Mouse (Mus musculus): ENCODE measurements around the gene Csnk1g2. TPM values are rescaled to one million over a fixed set of nuclear protein-coding genes. Genes with fewer than 3 reads are reported as not detected.
"Not testable (repeated sequence)": the region's sequence is repeated elsewhere in the genome, so short reads cannot be mapped to it uniquely, and the experiment has no call there.

The Csnk1g2 gene
- polyA plus RNA-seq, 1 experiment from 2014 or later, result 89.0 TPM

GRCm38 (mm10) chr10:80635345-80635744 is 12.7 kb downstream of the Csnk1g2 start:
- no peak for ATAC-seq (ENCODE audit: extremely low read depth, insufficient number of reproducible peaks, low FRiP score, low TSS enrichment)

GRCm38 (mm10) chr10:80646936-80647335 is 24.3 kb downstream of the Csnk1g2 start:
- 85% methylated on average over 10 of the region's 10 CpGs for WGBS
- Histone ChIP-seq H3K4me1 (0 out of 2 replicates have a peak, but pooled peaks cover 4% of the 10 kb centered on the region), H3K4me3 (no peak overlapping the region)

More at GRCm38 (mm10) chr10:80635345-80635744, 12.7 kb downstream of the Csnk1g2 start:
- Histone ChIP-seq H3K4me3 (no peak overlapping the region), H3K4me2 (no peak overlapping the region), H3K36me3 (peaks cover 65% of the 10 kb centered on the region), H3K9me3 (no peaks in the 10 kb centered on the region), H3K27me3 (replicated peaks) (no peaks in the 10 kb centered on the region), H3K9ac (no peak overlapping the region), H3K4me1 (peaks cover 3% of the 10 kb centered on the region; the same call in 1 of the 2 replicates), H3K27ac (replicated peaks) (no peak overlapping the region)
- WGBS, result 82% methylated on average over 6 of the region's 6 CpGs

DNA sequence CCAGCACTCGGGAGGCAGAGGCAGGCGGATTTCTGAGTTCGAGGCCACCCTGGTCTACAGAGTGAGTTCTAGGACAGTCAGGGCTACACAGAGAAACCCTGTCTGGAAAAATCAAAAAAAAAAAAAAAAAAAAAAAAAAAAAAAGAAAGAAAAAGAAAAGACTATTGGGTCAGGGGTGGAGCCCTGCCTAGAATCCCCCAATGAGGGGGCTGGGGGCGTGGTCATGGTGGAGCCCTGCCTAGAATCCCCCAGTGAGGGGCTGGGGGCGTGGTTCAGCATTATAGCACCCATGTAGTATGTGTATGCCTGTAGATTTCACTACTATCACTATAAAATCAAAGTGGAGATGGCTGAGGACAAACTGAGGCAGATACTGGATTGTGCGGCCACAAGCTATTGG is 27.3 kb downstream of the Csnk1g2 start:
- not testable (repeated sequence) for H3K9ac ChIP-seq; H3K4me2 ChIP-seq; ATAC-seq (ENCODE audit: extremely low read depth, insufficient number of reproducible peaks, low FRiP score, low TSS enrichment); H3K27me3 ChIP-seq (replicated peaks); H3K27ac ChIP-seq (replicated peaks); H3K4me3 ChIP-seq; H3K9me3 ChIP-seq
- Histone ChIP-seq H3K4me1 (peaks cover 23% of the 10 kb centered on the region), H3K36me3 (peaks cover 52% of the 10 kb centered on the region)
- 88% methylated on average over 6 of the region's 6 CpGs for WGBS

More at GRCm38 (mm10) chr10:80646936-80647335, 24.3 kb downstream of the Csnk1g2 start:
- H3K36me3 ChIP-seq, result peaks cover 77% of the 10 kb centered on the region
- no peaks in the 10 kb centered on the region for H3K27me3 ChIP-seq (replicated peaks)
- H3K9ac ChIP-seq, result no peak overlapping the region
- H3K27ac ChIP-seq (replicated peaks), result no peak overlapping the region
- no peak overlapping the region for H3K4me2 ChIP-seq
- H3K9me3 ChIP-seq, result no peaks in the 10 kb centered on the region
- no peak for ATAC-seq (ENCODE audit: extremely low read depth, insufficient number of reproducible peaks, low FRiP score, low TSS enrichment)

- peaks cover 47% of the 10 kb centered on the region for H3K36me3 ChIP-seq
- no peak for ATAC-seq (ENCODE audit: extremely low read depth, insufficient number of reproducible peaks, low FRiP score, low TSS enrichment)
- H3K4me2 ChIP-seq, result no peak overlapping the region
- H3K9me3 ChIP-seq, result no peaks in the 10 kb centered on the region
- no peak overlapping the region for H3K27ac ChIP-seq (replicated peaks)
- peaks cover 28% of the 10 kb centered on the region for H3K4me1 ChIP-seq
- H3K9ac ChIP-seq, result 0 out of 2 replicates have a peak overlapping the region, but pooled peaks have one; percentile 15
- H3K4me3 ChIP-seq, result no peak overlapping the region
- 81% methylated on average over 10 of the region's 10 CpGs for WGBS
- no peaks in the 10 kb centered on the region for H3K27me3 ChIP-seq (replicated peaks)
Measured at GRCm38 (mm10) chr10:80650392-80650791, 27.8 kb downstream of the Csnk1g2 start.

DNA sequence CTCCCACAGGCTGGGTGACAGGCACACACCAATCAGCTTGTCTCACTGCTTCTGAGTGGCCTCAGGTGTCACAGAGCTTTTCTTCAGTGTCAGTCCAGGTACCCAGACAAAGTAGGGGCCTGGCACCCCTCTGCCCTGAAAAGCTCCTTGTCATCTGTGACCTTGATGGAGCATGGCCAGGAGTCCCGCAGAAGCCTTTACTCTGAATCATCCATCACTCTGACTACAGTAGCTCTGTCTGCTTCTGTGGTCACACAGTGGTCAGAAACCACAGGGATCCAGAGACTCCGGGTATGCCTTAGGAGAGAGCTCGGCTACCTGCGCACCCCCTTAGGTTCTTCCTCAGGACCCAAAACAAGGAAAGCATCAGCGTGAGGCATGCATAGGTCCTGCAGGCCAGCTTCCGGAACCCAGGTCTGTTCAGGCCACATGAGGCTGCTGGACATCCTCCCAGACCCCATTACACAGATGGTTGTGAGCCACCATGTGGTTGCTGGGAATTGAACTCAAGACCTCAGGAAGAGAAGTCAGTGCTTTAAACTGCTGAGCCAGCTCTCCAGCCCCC is 30.6 kb downstream of the Csnk1g2 start:
- ATAC-seq (ENCODE audit: extremely low read depth, insufficient number of reproducible peaks, low FRiP score, low TSS enrichment), result no peak
- Histone ChIP-seq H3K4me1 (peaks cover 39% of the 10 kb centered on the region), H3K9ac (0 out of 2 replicates have a peak overlapping the region, but pooled peaks have one; percentile 20), H3K36me3 (peaks cover 20% of the 10 kb centered on the region), H3K4me3 (no peak overlapping the region), H3K27ac (replicated peaks) (no peak overlapping the region), H3K27me3 (replicated peaks) (no peaks in the 10 kb centered on the region), H3K9me3 (no peaks in the 10 kb centered on the region), H3K4me2 (no peak overlapping the region)
- WGBS, result 83% methylated on average over 6 of the region's 6 CpGs

DNA sequence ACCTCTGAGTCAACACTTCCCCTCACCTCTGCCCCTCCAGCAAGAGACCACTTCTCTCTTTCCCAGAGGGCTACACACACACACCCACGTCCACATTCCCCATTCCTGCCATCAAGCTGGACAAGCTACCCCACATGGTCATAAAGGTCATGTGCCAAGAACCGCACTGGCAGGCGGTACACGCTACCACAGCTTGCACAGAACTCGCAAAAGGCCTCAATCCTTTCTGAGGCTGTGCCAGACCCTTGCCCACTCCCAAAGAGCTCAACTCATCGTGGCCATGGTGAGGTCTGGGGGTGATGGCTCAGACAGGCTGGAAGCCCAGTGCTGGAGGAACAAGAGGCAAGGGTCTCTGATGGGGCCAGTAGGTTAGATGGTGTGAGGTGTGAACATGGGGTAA is 32.2 kb downstream of the Csnk1g2 start:
- Histone ChIP-seq H3K27me3 (replicated peaks) (no peaks in the 10 kb centered on the region), H3K4me1 (peaks cover 45% of the 10 kb centered on the region), H3K9me3 (no peaks in the 10 kb centered on the region), H3K4me3 (peak overlapping the region; percentile 93), H3K27ac (replicated peaks) (no peak overlapping the region), H3K9ac (peak overlapping the region; percentile 99), H3K4me2 (peak overlapping the region; percentile 92), H3K36me3 (peaks cover 9% of the 10 kb centered on the region)
- no peak for ATAC-seq (ENCODE audit: extremely low read depth, insufficient number of reproducible peaks, low FRiP score, low TSS enrichment)
- 84% methylated on average over 6 of the region's 6 CpGs for WGBS

DNA sequence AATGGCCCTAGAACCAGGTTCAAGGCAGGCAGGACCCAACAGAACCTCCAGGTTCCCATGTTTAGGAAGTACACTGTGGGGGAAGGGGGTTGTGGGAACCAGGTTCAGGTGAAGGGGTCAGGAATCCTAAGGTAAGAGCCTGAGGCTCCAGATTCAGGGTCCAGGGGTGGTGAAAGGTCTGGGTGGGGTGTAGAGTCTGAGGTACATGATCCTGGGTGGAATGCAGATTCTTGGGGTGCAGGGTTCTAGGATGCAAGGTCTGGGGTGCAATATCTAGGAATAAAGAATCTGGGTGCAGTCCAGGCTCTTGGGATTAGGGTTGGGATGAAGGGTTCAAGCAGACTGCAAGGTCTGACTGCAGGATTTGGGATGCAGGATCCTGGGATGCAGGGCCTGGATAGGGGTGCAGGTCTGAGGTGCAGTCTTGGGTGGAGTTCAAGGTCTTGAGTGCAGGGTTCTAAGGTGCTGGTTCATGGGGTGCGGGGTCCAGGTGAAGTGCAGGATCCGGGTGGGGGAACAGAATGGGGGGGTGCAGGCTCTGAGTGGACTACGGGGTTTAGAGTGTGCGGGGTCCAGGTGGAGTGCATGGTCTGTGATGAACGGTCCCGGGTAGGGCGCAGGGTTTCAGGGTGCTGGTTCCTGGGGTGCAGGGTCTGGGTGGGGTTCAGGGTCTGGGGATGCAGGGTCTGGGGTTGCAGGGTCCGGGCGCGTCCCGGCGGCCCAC is 32.9 kb downstream of the Csnk1g2 start:
- WGBS, result 2% methylated on average over 12 of the region's 12 CpGs
- H3K36me3 ChIP-seq, result peaks cover 9% of the 10 kb centered on the region
- peak; percentile 20; the same call in 1 of the 2 replicates for ATAC-seq (ENCODE audit: extremely low read depth, insufficient number of reproducible peaks, low FRiP score, low TSS enrichment)

GRCm38 (mm10) chr10:80656130-80656862 is 33.7 kb downstream of the Csnk1g2 start:
- peak overlapping the region; percentile 93 for H3K4me3 ChIP-seq
- peak overlapping the region; percentile 86 for H3K27ac ChIP-seq (replicated peaks)
- ATAC-seq (ENCODE audit: extremely low read depth, insufficient number of reproducible peaks, low FRiP score, low TSS enrichment), result peak; percentile 81
- H3K9me3 ChIP-seq, result no peaks in the 10 kb centered on the region
- no peaks in the 10 kb centered on the region for H3K27me3 ChIP-seq (replicated peaks)
- peak overlapping the region; percentile 92 for H3K4me2 ChIP-seq
- peak overlapping the region; percentile 99 for H3K9ac ChIP-seq
- WGBS, result under 1% methylated on average over 72 of the region's 72 CpGs
- peaks cover 9% of the 10 kb centered on the region for H3K36me3 ChIP-seq
- peaks cover 41% of the 10 kb centered on the region for H3K4me1 ChIP-seq

More for the DNA sequence above, 32.9 kb downstream of the Csnk1g2 start:
- Histone ChIP-seq H3K27me3 (replicated peaks) (no peaks in the 10 kb centered on the region), H3K9me3 (no peaks in the 10 kb centered on the region), H3K27ac (replicated peaks) (peak overlapping the region; percentile 78), H3K4me2 (peak overlapping the region; percentile 92), H3K9ac (peak overlapping the region; percentile 99), H3K4me3 (peak overlapping the region; percentile 93), H3K4me1 (peaks cover 41% of the 10 kb centered on the region)

DNA sequence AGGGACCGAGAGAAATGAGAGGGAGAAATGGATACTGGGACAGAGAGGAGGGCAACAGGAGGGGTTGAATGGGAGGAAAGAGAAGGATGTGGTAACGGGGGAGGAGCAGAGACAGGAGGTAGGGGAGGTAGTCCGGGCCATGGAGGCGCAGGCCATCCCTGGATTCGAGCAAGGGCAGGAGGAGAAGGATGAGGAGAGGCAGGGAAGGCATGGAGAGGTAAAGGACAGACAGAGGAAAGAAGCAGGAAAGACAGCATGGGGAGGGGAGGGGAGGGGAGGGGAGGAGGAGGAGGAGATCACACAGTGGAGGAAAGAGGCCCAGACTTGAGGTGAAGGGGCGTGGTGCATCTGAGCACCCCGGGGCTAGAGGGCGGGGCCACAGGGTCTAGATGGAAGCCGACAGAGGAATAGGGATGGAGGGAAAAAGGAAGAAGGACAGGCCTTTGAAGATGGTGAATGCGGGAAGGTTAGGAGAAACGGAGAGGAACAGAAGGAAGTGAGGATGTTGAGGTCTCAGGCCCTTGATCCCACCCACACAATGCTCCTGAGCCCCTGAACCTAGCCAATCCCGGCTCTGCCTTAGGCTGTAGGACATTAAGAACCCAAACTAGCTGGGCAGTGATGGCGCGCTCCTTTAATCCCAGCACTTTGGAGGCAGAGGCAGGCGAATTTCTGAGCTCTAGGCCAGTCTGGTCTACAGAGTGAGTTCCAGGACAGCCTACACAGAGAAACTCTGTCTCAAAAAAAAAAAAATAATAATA is 34.4 kb downstream of the Csnk1g2 start, which contains the start of gene Btbd2:
TSS of gene Btbd2 (minus strand) at position 209 of the 761 bp plus-strand sequence.
- no peaks in the 10 kb centered on the region for H3K9me3 ChIP-seq
- H3K27me3 ChIP-seq (replicated peaks), result no peaks in the 10 kb centered on the region
- H3K36me3 ChIP-seq, result peaks cover 3% of the 10 kb centered on the region
- H3K9ac ChIP-seq, result peak within 1 kb of the TSS; percentile 99
- H3K4me1 ChIP-seq, result peaks cover 42% of the 10 kb centered on the region
- no peak for ATAC-seq (ENCODE audit: extremely low read depth, insufficient number of reproducible peaks, low FRiP score, low TSS enrichment)
- 21% methylated on average over 15 of the region's 15 CpGs for WGBS
- H3K4me2 ChIP-seq, result peak within 1 kb of the TSS; percentile 92
- H3K27ac ChIP-seq (replicated peaks), result peak within 1 kb of the TSS; percentile 86
- peak within 1 kb of the TSS; percentile 93 for H3K4me3 ChIP-seq

DNA sequence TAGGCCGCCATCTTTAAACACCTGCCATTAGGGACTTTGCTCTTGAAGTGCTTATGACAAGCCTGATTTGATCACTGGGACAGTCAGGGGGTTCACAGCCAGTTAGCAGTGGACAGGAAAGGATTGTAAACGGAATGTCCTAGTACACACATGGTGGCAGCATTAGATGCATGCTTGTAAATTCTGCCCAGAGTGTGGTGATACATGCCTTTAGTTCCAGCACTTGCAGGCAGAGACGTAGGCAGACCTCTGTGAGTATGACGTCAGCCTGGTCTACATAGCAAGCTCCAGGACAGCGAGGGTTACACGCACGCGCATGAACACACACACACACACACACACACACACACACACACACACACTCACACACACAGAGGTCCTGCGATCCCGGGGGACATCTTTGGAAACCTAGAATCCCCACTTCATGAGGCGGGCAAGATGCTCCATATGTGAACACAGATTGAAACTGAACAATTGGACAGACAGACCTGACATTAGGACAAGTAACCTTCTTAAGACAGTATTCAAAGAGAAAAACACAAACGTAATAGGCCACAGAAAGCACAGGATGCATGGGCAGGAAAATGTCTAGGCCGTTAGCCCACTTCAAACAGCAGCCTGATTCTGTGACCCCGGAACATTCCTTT is 35.7 kb downstream of the Csnk1g2 start:
- Histone ChIP-seq H3K4me3 (no peak overlapping the region), H3K36me3 (no peaks in the 10 kb centered on the region), H3K27me3 (replicated peaks) (no peaks in the 10 kb centered on the region), H3K9ac (no peak overlapping the region), H3K4me2 (no peak overlapping the region), H3K4me1 (peaks cover 44% of the 10 kb centered on the region), H3K9me3 (no peaks in the 10 kb centered on the region), H3K27ac (replicated peaks) (no peak overlapping the region)
- 87% methylated on average over 14 of the region's 14 CpGs for WGBS
- ATAC-seq (ENCODE audit: extremely low read depth, insufficient number of reproducible peaks, low FRiP score, low TSS enrichment), result no peak
